Mouse (Mus musculus) limb, embryonic 12.5 days (tissue): ENCODE data around the gene H2-Aa. TPM values are rescaled to one million over a fixed set of nuclear protein-coding genes. Genes with fewer than 3 reads are reported as not detected.
"Not testable (repeated sequence)": the region's sequence is repeated elsewhere in the genome, so short reads cannot be mapped to it uniquely, and the experiment has no call there.

Source experiments
- ATAC-seq: fragments of 200-750 bp; cut with Nextera tagmentation; 2 replicates; pipeline ENCODE4 v1.8.0; 2017; ENCODE audit warnings: low read depth, moderate TSS enrichment; ENCODE audit not compliant: insufficient number of reproducible peaks, insufficient read depth, low FRiP score, low TSS enrichment
- H3K27ac ChIP-seq: fragments of 300-500 bp; sonication (generic); 2 replicates; pipeline ENCODE4 v1.5.1; 2016; ENCODE audit warnings: mild to moderate bottlenecking, moderate library complexity
- H3K27me3 ChIP-seq: fragments of 300-500 bp; sonication (generic); 2 replicates; pipeline ENCODE4 v1.6.1; 2016; ENCODE audit warnings: mild to moderate bottlenecking, moderate library complexity
- H3K36me3 ChIP-seq: fragments of 300-500 bp; sonication (generic); 2 replicates; pipeline ENCODE4 v1.6.1; 2016; ENCODE audit warnings: mild to moderate bottlenecking, moderate library complexity
- H3K4me1 ChIP-seq: fragments of 300-500 bp; sonication (generic); replicated peaks from 2 replicates; pipeline ENCODE4 v1.6.1; 2016
- H3K4me2 ChIP-seq: fragments of 300-500 bp; sonication (generic); 2 replicates; pipeline ENCODE4 v1.6.1; 2016; ENCODE audit warnings: mild to moderate bottlenecking, moderate library complexity
- H3K4me3 ChIP-seq: fragments of 300-500 bp; sonication (generic); replicated peaks from 2 replicates; pipeline ENCODE4 v1.5.1; 2016; ENCODE audit warnings: mild to moderate bottlenecking
- H3K9ac ChIP-seq: fragments of 300-500 bp; sonication (generic); replicated peaks from 2 replicates; pipeline ENCODE4 v1.6.1; 2016; ENCODE audit warnings: mild to moderate bottlenecking, moderate library complexity
- H3K9me3 ChIP-seq: fragments of 300-500 bp; sonication (generic); 2 replicates; pipeline ENCODE4 v1.6.1; 2016; ENCODE audit warnings: mild to moderate bottlenecking, moderate library complexity
- WGBS: fragments of 180-500 bp; shearing (Covaris S2); methylation state at CpG from one replicate; pipeline ENCODE4 v1.1.7; 2016; 5-methylcytosine and 5-hydroxymethylcytosine counted together
- polyA plus RNA-seq: library from polyadenylated mRNA; unstranded; fragments of >200 nt; fragmentation: Nextera tagmentation; extraction: Ambion mirVana; gene quantifications from 2 replicates; pipeline ENCODE4 v1.2.1, GENCODE M21; 2016

H2-Aa gene
- 0.50 TPM in 1 of 2 replicates, not detected in the other for polyA plus RNA-seq

GRCm38 (mm10) chr17:34287648-34288047, at the start of gene H2-Aa:
Gene H2-Aa (minus strand): TSS chr17:34287823.
- no peak within 1 kb of the TSS for H3K4me3 ChIP-seq
- no peak within 1 kb of the TSS for H3K9ac ChIP-seq
- WGBS, result 19% methylated on average over 8 of the region's 8 CpGs
- no peaks in the 10 kb centered on the region for H3K4me1 ChIP-seq
- ATAC-seq, result no peak
- no peaks in the 10 kb centered on the region for H3K9me3 ChIP-seq
- no peaks in the 10 kb centered on the region for H3K36me3 ChIP-seq
- H3K27me3 ChIP-seq, result peaks cover 3% of the 10 kb centered on the region; the same call in 1 of the 2 replicates
- H3K27ac ChIP-seq, result no peak within 1 kb of the TSS
- H3K4me2 ChIP-seq, result no peak within 1 kb of the TSS

DNA sequence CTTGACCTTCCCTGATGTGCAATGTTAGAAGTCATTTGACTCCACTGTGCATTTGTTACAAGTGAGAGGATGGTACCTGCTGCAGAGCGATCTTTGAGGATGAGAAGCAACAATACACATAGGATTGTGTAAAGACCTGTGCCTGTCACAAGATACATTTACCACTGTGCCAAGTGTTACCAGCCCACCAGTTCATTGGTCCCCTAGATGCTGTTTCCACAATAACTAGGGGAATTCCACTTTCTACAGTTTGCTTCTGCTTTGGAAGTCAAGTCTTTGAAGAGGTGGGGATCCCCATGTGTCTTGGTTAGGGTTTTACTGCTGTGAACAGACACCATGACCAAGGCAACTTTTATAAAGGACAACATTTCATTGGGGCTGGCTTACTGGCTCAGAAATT, 43.6 kb upstream of the H2-Aa start:
- no peak overlapping the region for H3K4me3 ChIP-seq
- H3K36me3 ChIP-seq, result no peaks in the 10 kb centered on the region
- H3K9ac ChIP-seq, result no peak overlapping the region
- no peak overlapping the region for H3K27ac ChIP-seq
- ATAC-seq, result no peak
- no peaks in the 10 kb centered on the region for H3K27me3 ChIP-seq
- 85% methylated on average over 1 of the region's 1 CpGs for WGBS
- H3K9me3 ChIP-seq, result no peaks in the 10 kb centered on the region
- no peak overlapping the region for H3K4me2 ChIP-seq
- no peaks in the 10 kb centered on the region for H3K4me1 ChIP-seq

- no peak overlapping the region for H3K4me3 ChIP-seq
- H3K36me3 ChIP-seq, result no peaks in the 10 kb centered on the region
- no peaks in the 10 kb centered on the region for H3K27me3 ChIP-seq
- no peaks in the 10 kb centered on the region for H3K9me3 ChIP-seq
- H3K27ac ChIP-seq, result no peak overlapping the region
- no peak overlapping the region for H3K4me2 ChIP-seq
- no peak for ATAC-seq
- no peak overlapping the region for H3K9ac ChIP-seq
- WGBS, result 71% methylated on average over 2 of the region's 2 CpGs
- no peaks in the 10 kb centered on the region for H3K4me1 ChIP-seq
These were observed 42.2 kb upstream of the H2-Aa start for GRCm38 (mm10) chr17:34329807-34330206.

- Histone ChIP-seq H3K27ac (no peak overlapping the region), H3K4me3 (no peak overlapping the region), H3K4me1 (no peaks in the 10 kb centered on the region), H3K9ac (no peak overlapping the region), H3K4me2 (no peak overlapping the region), H3K27me3 (no peaks in the 10 kb centered on the region), H3K36me3 (no peaks in the 10 kb centered on the region), H3K9me3 (no peaks in the 10 kb centered on the region)
- 78% methylated on average over 3 of the region's 3 CpGs for WGBS
- ATAC-seq, result no peak
These were observed 38.8 kb upstream of the H2-Aa start for GRCm38 (mm10) chr17:34326373-34326772.

DNA sequence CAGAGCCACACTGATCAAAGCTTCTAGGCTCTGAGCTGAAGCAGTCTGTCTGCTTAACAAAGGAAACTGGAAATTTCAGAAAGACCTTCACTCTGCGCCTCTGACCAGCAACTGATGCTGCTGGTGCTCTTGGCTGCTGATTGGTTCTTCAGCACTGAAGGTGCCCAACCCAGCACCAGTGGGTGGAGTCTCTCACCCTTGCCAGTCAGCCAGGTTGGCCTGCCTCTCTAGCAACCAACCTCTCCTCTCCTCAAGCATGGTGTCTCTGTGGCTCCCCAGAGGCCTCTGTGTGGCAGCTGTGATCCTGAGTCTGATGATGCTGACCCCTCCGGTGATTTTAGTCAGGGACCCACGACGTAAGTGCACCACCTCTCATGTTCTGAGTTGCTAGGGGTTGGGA, 37.8 kb upstream of the H2-Aa start, which contains the start of gene H2-Eb2:
TSS of gene H2-Eb2 (plus strand) at position 230 of the 400 bp plus-strand sequence.
- Histone ChIP-seq H3K36me3 (no peaks in the 10 kb centered on the region), H3K4me3 (no peak within 1 kb of the TSS), H3K9ac (no peak within 1 kb of the TSS), H3K4me2 (no peak within 1 kb of the TSS), H3K27me3 (no peaks in the 10 kb centered on the region), H3K27ac (no peak within 1 kb of the TSS), H3K9me3 (no peaks in the 10 kb centered on the region), H3K4me1 (no peaks in the 10 kb centered on the region)
- ATAC-seq, result no peak
- 46% methylated on average over 4 of the region's 4 CpGs for WGBS

DNA sequence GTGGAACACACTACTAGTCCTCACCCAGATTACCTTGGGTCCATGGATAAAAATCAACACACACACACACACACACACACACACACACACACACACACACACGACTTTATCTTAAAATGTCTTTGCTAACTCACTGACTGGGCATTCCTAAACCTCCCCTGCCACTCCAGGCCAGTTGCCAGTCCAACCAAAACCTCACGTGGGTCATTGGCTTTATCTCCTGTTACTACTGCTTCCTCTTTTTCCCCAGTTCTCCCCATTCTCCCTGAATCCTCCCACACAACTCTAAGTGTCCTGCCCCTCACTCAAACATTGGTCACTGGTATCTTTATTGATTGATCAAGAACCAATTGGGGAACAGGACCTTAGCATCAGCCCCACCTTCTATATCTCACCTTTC, 29.7 kb upstream of the H2-Aa start:
- Histone ChIP-seq H3K4me1 (no peaks in the 10 kb centered on the region), H3K9ac (no peak overlapping the region), H3K4me2 (no peak overlapping the region), H3K27ac (no peak overlapping the region), H3K4me3 (no peak overlapping the region), H3K9me3 (no peaks in the 10 kb centered on the region), H3K27me3 (0 out of 2 replicates have a peak, but pooled peaks cover 3% of the 10 kb centered on the region), H3K36me3 (no peaks in the 10 kb centered on the region)
- 44% methylated on average over 2 of the region's 2 CpGs for WGBS
- ATAC-seq, result no peak

- no peak overlapping the region for H3K4me2 ChIP-seq
- H3K9ac ChIP-seq, result no peak overlapping the region
- H3K4me1 ChIP-seq, result no peaks in the 10 kb centered on the region
- WGBS, result 73% methylated on average over 2 of the region's 2 CpGs
- no peak for ATAC-seq
- H3K9me3 ChIP-seq, result no peaks in the 10 kb centered on the region
- no peak overlapping the region for H3K4me3 ChIP-seq
- H3K27me3 ChIP-seq, result 0 out of 2 replicates have a peak, but pooled peaks cover 3% of the 10 kb centered on the region
- no peak overlapping the region for H3K27ac ChIP-seq
- no peaks in the 10 kb centered on the region for H3K36me3 ChIP-seq
These were observed 29.1 kb upstream of the H2-Aa start for GRCm38 (mm10) chr17:34316697-34317096.

DNA sequence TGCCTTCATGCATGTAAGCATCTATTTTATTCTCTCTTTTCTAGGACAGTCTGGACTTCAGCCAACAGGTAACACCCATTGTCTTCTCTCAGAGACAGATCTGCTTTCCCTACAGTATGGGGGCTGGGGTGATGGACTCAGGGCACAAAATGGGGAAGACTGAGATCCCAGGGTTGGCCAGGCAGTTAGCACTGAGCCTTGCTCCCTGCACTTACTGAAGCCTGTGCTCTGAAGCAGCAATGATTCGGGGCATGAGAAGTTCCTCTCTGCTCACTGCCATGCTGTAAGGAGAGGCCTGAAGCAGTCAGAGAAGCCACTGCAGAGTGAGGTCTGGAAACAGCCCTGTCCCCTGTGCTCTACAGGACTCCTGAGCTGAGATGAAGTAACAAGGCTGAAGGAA, 27.9 kb upstream of the H2-Aa start:
- Histone ChIP-seq H3K27me3 (0 out of 2 replicates have a peak, but pooled peaks cover 3% of the 10 kb centered on the region), H3K4me2 (no peak overlapping the region)

GRCm38 (mm10) chr17:34314286-34314685, 26.7 kb upstream of the H2-Aa start:
- 72% methylated on average over 9 of the region's 9 CpGs for WGBS
- Histone ChIP-seq H3K27ac (no peak overlapping the region), H3K9me3 (no peaks in the 10 kb centered on the region), H3K36me3 (no peaks in the 10 kb centered on the region), H3K27me3 (0 out of 2 replicates have a peak, but pooled peaks cover 3% of the 10 kb centered on the region), H3K4me1 (no peaks in the 10 kb centered on the region), H3K4me3 (no peak overlapping the region), H3K9ac (0 out of 2 replicates have a peak overlapping the region, but pooled peaks have one; percentile 6), H3K4me2 (no peak overlapping the region)
- no peak for ATAC-seq

More for the DNA sequence above, 27.9 kb upstream of the H2-Aa start:
- Histone ChIP-seq H3K9ac (no peak overlapping the region), H3K27ac (no peak overlapping the region), H3K36me3 (no peaks in the 10 kb centered on the region), H3K4me3 (no peak overlapping the region), H3K4me1 (no peaks in the 10 kb centered on the region), H3K9me3 (no peaks in the 10 kb centered on the region)
- WGBS, result 85% methylated on average over 1 of the region's 1 CpGs
- ATAC-seq, result no peak

DNA sequence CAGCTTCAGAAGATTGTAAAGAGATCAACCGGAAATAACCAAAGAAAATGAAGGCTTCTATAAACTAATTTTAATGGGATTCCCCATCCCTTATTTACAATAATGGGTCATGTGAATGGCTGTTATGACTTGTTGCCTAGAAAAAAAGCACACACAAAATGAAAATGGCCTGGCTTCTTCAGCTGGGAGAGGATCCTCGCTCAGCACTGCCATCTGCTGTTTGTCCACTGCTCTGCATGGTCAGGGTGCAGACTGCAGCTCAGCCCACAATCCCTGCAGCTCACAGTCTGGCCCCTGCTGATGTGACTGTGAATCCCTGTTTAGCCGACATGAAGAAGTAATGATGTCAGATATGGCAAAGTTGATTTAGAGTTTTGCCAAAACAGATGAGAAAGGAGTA, 25.8 kb upstream of the H2-Aa start:
- H3K4me2 ChIP-seq, result no peak overlapping the region
- H3K27me3 ChIP-seq, result 0 out of 2 replicates have a peak, but pooled peaks cover 3% of the 10 kb centered on the region
- 41% methylated on average over 3 of the region's 3 CpGs for WGBS
- H3K4me1 ChIP-seq, result no peaks in the 10 kb centered on the region
- no peak overlapping the region for H3K27ac ChIP-seq
- no peak overlapping the region for H3K9ac ChIP-seq
- H3K36me3 ChIP-seq, result no peaks in the 10 kb centered on the region
- ATAC-seq, result no peak
- no peaks in the 10 kb centered on the region for H3K9me3 ChIP-seq
- no peak overlapping the region for H3K4me3 ChIP-seq

GRCm38 (mm10) chr17:34312185-34312584, 24.6 kb upstream of the H2-Aa start:
- H3K27ac ChIP-seq, result no peak overlapping the region
- no peaks in the 10 kb centered on the region for H3K4me1 ChIP-seq
- H3K27me3 ChIP-seq, result 0 out of 2 replicates have a peak, but pooled peaks cover 3% of the 10 kb centered on the region
- no peak for ATAC-seq
- H3K4me2 ChIP-seq, result no peak overlapping the region
- H3K9me3 ChIP-seq, result no peaks in the 10 kb centered on the region
- H3K36me3 ChIP-seq, result no peaks in the 10 kb centered on the region
- H3K4me3 ChIP-seq, result no peak overlapping the region
- 79% methylated on average over 1 of the region's 1 CpGs for WGBS
- H3K9ac ChIP-seq, result no peak overlapping the region

- not testable (repeated sequence) for H3K27me3 ChIP-seq, H3K36me3 ChIP-seq, H3K4me3 ChIP-seq, H3K27ac ChIP-seq, H3K9me3 ChIP-seq, H3K4me1 ChIP-seq, H3K4me2 ChIP-seq, H3K9ac ChIP-seq, ATAC-seq
- 78% methylated on average over 3 of the region's 3 CpGs for WGBS
These were observed 22.9 kb upstream of the H2-Aa start for GRCm38 (mm10) chr17:34310526-34310925.
